Mouse (Mus musculus) olfactory bulb, adult 2 months (tissue): Measurements from ENCODE around the gene Ffar1.

Source experiments
- CTCF ChIP-seq: fragments of 200-500 bp; IDR thresholded peaks from 2 replicates; pipeline ENCODE4 v1.5.1; 2012; ENCODE audit warnings: low read depth, mild to moderate bottlenecking, low read length, moderate library complexity; ENCODE audit not compliant: insufficient read depth
- POLR2A ChIP-seq: fragments of 200-500 bp; IDR thresholded peaks from 2 replicates; pipeline ENCODE4 v1.6.1; 2012; ENCODE audit warnings: mild to moderate bottlenecking, low read depth, low read length, moderate library complexity; ENCODE audit not compliant: insufficient read depth

GRCm38 (mm10) chr7:30840306-30840705, 21.1 kb downstream of the Ffar1 start:
- TF ChIP-seq CTCF = no peak
- no peak for TF ChIP-seq POLR2A
